Mouse (Mus musculus): Measurements from ENCODE around the gene Ttc27. TPM values are rescaled to one million over a fixed set of nuclear protein-coding genes. Genes with fewer than 3 reads are reported as not detected.

Gene Ttc27
- total RNA-seq, 2 experiments from 2014 or later, result 13.1 to 17.1 TPM

GRCm38 (mm10) chr17:74753628-74754104, 36.1 kb downstream of the Ttc27 start:
- DNase-seq, result no peak

GRCm38 (mm10) chr17:74754369-74755118, 37.0 kb downstream of the Ttc27 start:
- no peak for DNase-seq

- DNase-seq, result no peak
Observed at GRCm38 (mm10) chr17:74769390-74769811, 51.9 kb downstream of the Ttc27 start.

- DNase-seq, result no peak
Observed at GRCm38 (mm10) chr17:74772364-74772763, 54.8 kb downstream of the Ttc27 start.

GRCm38 (mm10) chr17:74773556-74773955, 56.0 kb downstream of the Ttc27 start:
- no peak for DNase-seq

- DNase-seq, result no peak
Observed at GRCm38 (mm10) chr17:74780133-74780532, 62.6 kb downstream of the Ttc27 start.

GRCm38 (mm10) chr17:74780627-74781026, 63.1 kb downstream of the Ttc27 start:
- DNase-seq, result no peak

GRCm38 (mm10) chr17:74781911-74782310, 64.4 kb downstream of the Ttc27 start:
- no peak for DNase-seq

- no peak for DNase-seq
Observed at GRCm38 (mm10) chr17:74785586-74785985, 68.1 kb downstream of the Ttc27 start.

GRCm38 (mm10) chr17:74786198-74786734, 68.7 kb downstream of the Ttc27 start:
- DNase-seq, result no peak

- no peak for DNase-seq
Observed at GRCm38 (mm10) chr17:74796023-74796699, 78.6 kb downstream of the Ttc27 start.

GRCm38 (mm10) chr17:74799865-74800264, 82.3 kb downstream of the Ttc27 start:
- no peak for DNase-seq

GRCm38 (mm10) chr17:74802765-74803164, 85.2 kb downstream of the Ttc27 start:
- DNase-seq, result no peak

GRCm38 (mm10) chr17:74803835-74804234, 86.3 kb downstream of the Ttc27 start:
- no peak for DNase-seq

- no peak for DNase-seq
Observed at GRCm38 (mm10) chr17:74804321-74804930, 86.9 kb downstream of the Ttc27 start.

- no peak for DNase-seq
Observed at GRCm38 (mm10) chr17:74807509-74808248, 90.1 kb downstream of the Ttc27 start.

GRCm38 (mm10) chr17:74808330-74808729, 90.8 kb downstream of the Ttc27 start:
- no peak for DNase-seq

GRCm38 (mm10) chr17:74808901-74809300, 91.4 kb downstream of the Ttc27 start:
- DNase-seq, result no peak

- DNase-seq, result peak; percentile 53 to 75
Observed at GRCm38 (mm10) chr17:74810892-74811625, 93.5 kb downstream of the Ttc27 start.

- DNase-seq, result no peak
Observed at GRCm38 (mm10) chr17:74819711-74820110, 102.2 kb downstream of the Ttc27 start.

GRCm38 (mm10) chr17:74830851-74831250, 113.3 kb downstream of the Ttc27 start:
- DNase-seq, result no peak
